Mouse (Mus musculus): ENCODE data around the gene Ulk4. TPM values are rescaled to one million over a fixed set of nuclear protein-coding genes. Genes with fewer than 3 reads are reported as not detected.
"Not testable (repeated sequence)": the region's sequence is repeated elsewhere in the genome, so short reads cannot be mapped to it uniquely, and the experiment has no call there.

Gene Ulk4
- polyA plus RNA-seq, 1 experiment from 2014 or later = 65.5 TPM

DNA sequence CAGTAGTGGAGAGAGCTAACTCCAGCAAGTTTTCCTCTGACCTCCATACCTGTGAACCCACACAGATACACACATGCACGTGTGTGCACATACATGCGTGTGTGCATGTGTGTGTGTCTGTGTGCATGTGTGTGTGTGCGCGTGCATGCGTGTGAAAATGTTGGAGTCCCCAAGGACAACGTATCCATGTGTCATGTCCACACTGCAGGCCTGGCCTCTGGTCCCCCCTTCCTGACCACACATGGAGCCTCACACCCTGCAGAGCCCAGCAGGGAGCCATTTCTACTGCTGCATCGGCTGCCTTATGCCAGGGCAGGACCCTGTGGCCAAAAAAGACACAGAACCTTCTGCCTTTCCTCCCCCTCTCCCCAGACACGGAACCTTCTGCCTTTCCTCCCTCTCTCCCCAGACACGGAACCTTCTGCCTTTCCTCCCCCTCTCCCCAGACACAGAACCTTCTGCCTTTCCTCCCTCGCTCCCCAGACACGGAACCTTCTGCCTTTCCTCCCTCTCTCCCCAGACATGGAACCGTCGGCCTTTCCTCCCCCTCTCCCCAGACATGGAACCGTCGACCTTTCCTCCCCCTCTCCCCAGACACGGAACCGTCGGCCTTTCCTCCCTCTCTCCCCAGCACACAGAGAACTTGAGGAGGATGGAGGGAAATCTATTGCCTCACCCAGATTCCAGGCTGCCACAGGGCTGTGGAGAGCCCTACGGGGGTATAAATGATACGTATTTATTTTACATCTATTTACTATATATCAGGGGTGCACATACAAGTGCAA lies 60.3 kb downstream of the Ulk4 start:
- no peak for ATAC-seq (ENCODE audit: low read depth)
- Histone ChIP-seq H3K27me3 (ENCODE audit: control insufficient read depth, insufficient read depth, low read length) (no peaks in the 10 kb centered on the region), H3K36me3 (ENCODE audit: control insufficient read depth, insufficient read depth, low read length) (no peaks in the 10 kb centered on the region), H3K4me3 (ENCODE audit: low read depth, low read length) (no peak overlapping the region), H3K4me2 (ENCODE audit: low read depth, low read length) (no peak overlapping the region), H3K4me1 (ENCODE audit: control insufficient read depth, insufficient read depth, low read length) (no peaks in the 10 kb centered on the region), H3K9ac (replicated peaks; ENCODE audit: low read depth, low read length) (no peak overlapping the region), H3K9me3 (ENCODE audit: control insufficient read depth, low read length) (no peaks in the 10 kb centered on the region), H3K27ac (ENCODE audit: low read depth, low read length) (no peak overlapping the region)
- 81% methylated on average over 20 of the region's 20 CpGs for WGBS

- no peak overlapping the region for H3K4me3 ChIP-seq (ENCODE audit: low read depth, low read length)
- H3K27ac ChIP-seq (ENCODE audit: low read depth, low read length) = no peak overlapping the region
- no peak overlapping the region for H3K4me2 ChIP-seq (ENCODE audit: low read depth, low read length)
These were observed 61.5 kb downstream of the Ulk4 start for GRCm38 (mm10) chr9:121215349-121216000.

DNA sequence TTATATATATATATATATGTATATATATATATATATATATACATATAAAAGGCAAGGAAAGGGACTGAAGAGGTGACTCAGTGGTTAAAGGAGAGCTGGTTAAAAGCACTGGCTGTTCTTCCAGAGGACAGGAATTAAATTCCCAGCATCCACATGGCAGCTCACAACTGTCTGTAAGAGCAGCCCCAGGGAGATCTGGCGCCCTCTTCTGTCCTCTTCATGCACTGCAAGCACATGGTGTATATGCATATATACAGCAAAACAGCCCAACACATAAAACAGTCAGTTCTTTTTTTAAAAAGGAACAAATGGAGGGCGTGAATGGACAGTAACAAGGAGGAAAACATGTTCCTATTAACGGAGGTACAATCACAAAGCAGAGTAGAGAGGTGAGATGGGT lies 64.7 kb downstream of the Ulk4 start:
- ATAC-seq (ENCODE audit: low read depth) = no peak
- Histone ChIP-seq H3K9me3 (ENCODE audit: control insufficient read depth, low read length) (no peaks in the 10 kb centered on the region), H3K36me3 (ENCODE audit: control insufficient read depth, insufficient read depth, low read length) (no peaks in the 10 kb centered on the region), H3K27ac (ENCODE audit: low read depth, low read length) (no peak overlapping the region), H3K4me2 (ENCODE audit: low read depth, low read length) (no peak overlapping the region), H3K4me1 (ENCODE audit: control insufficient read depth, insufficient read depth, low read length) (no peaks in the 10 kb centered on the region), H3K27me3 (ENCODE audit: control insufficient read depth, insufficient read depth, low read length) (no peaks in the 10 kb centered on the region), H3K9ac (replicated peaks; ENCODE audit: low read depth, low read length) (no peak overlapping the region), H3K4me3 (ENCODE audit: low read depth, low read length) (no peak overlapping the region)
- 67% methylated on average over 3 of the region's 3 CpGs for WGBS

More at GRCm38 (mm10) chr9:121215349-121216000, 61.5 kb downstream of the Ulk4 start:
- ATAC-seq (ENCODE audit: low read depth) = peak; percentile 63; the same call in 1 of the 2 replicates
- Histone ChIP-seq H3K9me3 (ENCODE audit: control insufficient read depth, low read length) (no peaks in the 10 kb centered on the region), H3K4me1 (ENCODE audit: control insufficient read depth, insufficient read depth, low read length) (no peaks in the 10 kb centered on the region), H3K27me3 (ENCODE audit: control insufficient read depth, insufficient read depth, low read length) (no peaks in the 10 kb centered on the region), H3K36me3 (ENCODE audit: control insufficient read depth, insufficient read depth, low read length) (no peaks in the 10 kb centered on the region), H3K9ac (replicated peaks; ENCODE audit: low read depth, low read length) (no peak overlapping the region)
- WGBS = 27% methylated on average over 3 of the region's 3 CpGs

- H3K27me3 ChIP-seq (ENCODE audit: control insufficient read depth, insufficient read depth, low read length) = no peaks in the 10 kb centered on the region
- no peak overlapping the region for H3K4me3 ChIP-seq (ENCODE audit: low read depth, low read length)
- 74% methylated on average over 7 of the region's 7 CpGs for WGBS
- no peaks in the 10 kb centered on the region for H3K9me3 ChIP-seq (ENCODE audit: control insufficient read depth, low read length)
- no peak overlapping the region for H3K4me2 ChIP-seq (ENCODE audit: low read depth, low read length)
- no peak overlapping the region for H3K9ac ChIP-seq (replicated peaks; ENCODE audit: low read depth, low read length)
- no peaks in the 10 kb centered on the region for H3K36me3 ChIP-seq (ENCODE audit: control insufficient read depth, insufficient read depth, low read length)
- ATAC-seq (ENCODE audit: low read depth) = no peak
- no peaks in the 10 kb centered on the region for H3K4me1 ChIP-seq (ENCODE audit: control insufficient read depth, insufficient read depth, low read length)
- H3K27ac ChIP-seq (ENCODE audit: low read depth, low read length) = no peak overlapping the region
These were observed 72.0 kb downstream of the Ulk4 start for GRCm38 (mm10) chr9:121205046-121205445.

DNA sequence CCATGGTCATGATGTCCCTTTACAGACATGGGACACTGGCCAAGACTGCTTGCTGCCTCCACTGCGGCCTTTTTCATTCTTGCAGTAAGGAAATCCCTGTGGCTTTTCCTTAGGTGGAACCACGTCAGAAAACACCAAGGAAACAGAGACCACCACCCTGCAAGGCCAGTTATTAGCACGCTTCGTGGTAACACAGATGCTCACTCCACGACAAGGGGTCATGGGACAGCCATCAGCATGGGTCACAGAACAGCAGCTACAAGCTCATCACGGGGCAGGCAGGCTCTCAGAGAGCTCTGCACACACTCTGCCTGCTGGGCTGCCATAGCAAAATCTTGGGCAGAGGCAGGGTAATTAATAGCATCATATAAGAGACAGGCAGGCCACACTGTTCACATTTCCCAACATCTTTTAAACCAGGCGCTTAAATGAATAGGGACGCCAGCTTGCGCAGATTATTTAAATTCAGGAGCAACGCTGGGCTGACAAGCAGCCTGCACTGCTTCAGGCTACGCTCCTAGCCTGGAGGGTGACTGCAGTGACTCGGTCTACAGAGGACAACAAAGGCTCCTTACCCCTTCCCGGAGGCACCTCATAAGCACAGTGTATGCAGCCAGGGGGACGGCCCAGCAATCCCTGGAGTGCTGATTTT lies 72.7 kb downstream of the Ulk4 start:
- Histone ChIP-seq H3K4me1 (ENCODE audit: control insufficient read depth, insufficient read depth, low read length) (no peaks in the 10 kb centered on the region), H3K4me3 (ENCODE audit: low read depth, low read length) (no peak overlapping the region), H3K36me3 (ENCODE audit: control insufficient read depth, insufficient read depth, low read length) (no peaks in the 10 kb centered on the region), H3K9me3 (ENCODE audit: control insufficient read depth, low read length) (no peaks in the 10 kb centered on the region), H3K27ac (ENCODE audit: low read depth, low read length) (no peak overlapping the region), H3K27me3 (ENCODE audit: control insufficient read depth, insufficient read depth, low read length) (no peaks in the 10 kb centered on the region), H3K9ac (replicated peaks; ENCODE audit: low read depth, low read length) (no peak overlapping the region), H3K4me2 (ENCODE audit: low read depth, low read length) (no peak overlapping the region)
- WGBS = 62% methylated on average over 14 of the region's 14 CpGs
- no peak for ATAC-seq (ENCODE audit: low read depth)

DNA sequence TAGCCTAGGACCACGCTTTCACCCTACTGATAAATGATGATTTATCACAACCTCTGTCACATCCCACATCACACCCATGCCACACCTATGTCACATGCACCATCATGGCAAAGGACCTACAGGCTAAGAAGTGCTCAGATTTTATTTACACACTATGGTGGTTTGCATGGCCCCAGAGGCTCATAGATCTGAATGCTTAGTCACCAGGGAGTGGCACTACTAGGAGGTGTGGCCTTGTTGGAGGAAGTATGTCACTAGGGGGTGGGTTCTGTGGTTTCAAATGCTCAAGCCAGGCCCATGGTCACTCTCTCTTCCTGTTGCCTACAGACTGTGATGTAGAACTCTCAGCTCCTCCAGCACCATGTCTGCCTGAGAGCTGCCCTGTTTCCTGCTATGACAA lies 73.3 kb downstream of the Ulk4 start:
- H3K36me3 ChIP-seq (ENCODE audit: control insufficient read depth, insufficient read depth, low read length) = no peaks in the 10 kb centered on the region
- H3K27me3 ChIP-seq (ENCODE audit: control insufficient read depth, insufficient read depth, low read length) = no peaks in the 10 kb centered on the region
- H3K4me1 ChIP-seq (ENCODE audit: control insufficient read depth, insufficient read depth, low read length) = no peaks in the 10 kb centered on the region
- no peak overlapping the region for H3K4me3 ChIP-seq (ENCODE audit: low read depth, low read length)
- WGBS = 96% methylated on average over 1 of the region's 1 CpGs
- no peak for ATAC-seq (ENCODE audit: low read depth)
- no peak overlapping the region for H3K9ac ChIP-seq (replicated peaks; ENCODE audit: low read depth, low read length)
- H3K4me2 ChIP-seq (ENCODE audit: low read depth, low read length) = no peak overlapping the region
- no peak overlapping the region for H3K27ac ChIP-seq (ENCODE audit: low read depth, low read length)
- H3K9me3 ChIP-seq (ENCODE audit: control insufficient read depth, low read length) = no peaks in the 10 kb centered on the region

GRCm38 (mm10) chr9:121199146-121199685 lies 77.8 kb downstream of the Ulk4 start:
- H3K4me2 ChIP-seq (ENCODE audit: low read depth, low read length); H3K36me3 ChIP-seq (ENCODE audit: control insufficient read depth, insufficient read depth, low read length); H3K4me3 ChIP-seq (ENCODE audit: low read depth, low read length); H3K4me1 ChIP-seq (ENCODE audit: control insufficient read depth, insufficient read depth, low read length); H3K9ac ChIP-seq (replicated peaks; ENCODE audit: low read depth, low read length); H3K27ac ChIP-seq (ENCODE audit: low read depth, low read length); H3K27me3 ChIP-seq (ENCODE audit: control insufficient read depth, insufficient read depth, low read length); H3K9me3 ChIP-seq (ENCODE audit: control insufficient read depth, low read length); ATAC-seq (ENCODE audit: low read depth): not testable (repeated sequence)
- 92% methylated on average over 5 of the region's 5 CpGs for WGBS

DNA sequence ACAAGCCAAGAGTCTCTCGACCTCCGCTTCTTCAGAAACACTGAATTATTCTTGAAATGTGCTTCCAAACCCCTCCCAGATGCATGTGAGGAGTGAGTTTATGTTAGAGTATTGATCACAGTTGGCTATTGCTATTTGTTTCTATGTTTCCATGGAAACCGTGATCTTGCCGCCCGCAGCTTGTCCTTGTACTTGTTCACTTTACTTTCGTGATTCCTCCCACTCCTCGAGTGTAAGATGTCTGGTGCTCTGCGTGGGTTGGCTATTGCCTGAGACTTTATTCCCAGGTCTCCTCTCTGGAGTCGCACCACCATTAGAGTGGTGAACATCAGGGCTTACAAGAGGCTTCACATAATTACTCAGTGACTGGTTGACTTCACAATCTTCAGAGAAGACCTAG lies 80.5 kb downstream of the Ulk4 start:
- Histone ChIP-seq H3K4me1 (ENCODE audit: control insufficient read depth, insufficient read depth, low read length) (no peaks in the 10 kb centered on the region), H3K9me3 (ENCODE audit: control insufficient read depth, low read length) (peaks cover 4% of the 10 kb centered on the region; the same call in 1 of the 2 replicates), H3K36me3 (ENCODE audit: control insufficient read depth, insufficient read depth, low read length) (no peaks in the 10 kb centered on the region), H3K27me3 (ENCODE audit: control insufficient read depth, insufficient read depth, low read length) (no peaks in the 10 kb centered on the region), H3K27ac (ENCODE audit: low read depth, low read length) (no peak overlapping the region), H3K4me2 (ENCODE audit: low read depth, low read length) (no peak overlapping the region), H3K4me3 (ENCODE audit: low read depth, low read length) (no peak overlapping the region), H3K9ac (replicated peaks; ENCODE audit: low read depth, low read length) (no peak overlapping the region)
- ATAC-seq (ENCODE audit: low read depth) = no peak
- WGBS = 92% methylated on average over 9 of the region's 9 CpGs

DNA sequence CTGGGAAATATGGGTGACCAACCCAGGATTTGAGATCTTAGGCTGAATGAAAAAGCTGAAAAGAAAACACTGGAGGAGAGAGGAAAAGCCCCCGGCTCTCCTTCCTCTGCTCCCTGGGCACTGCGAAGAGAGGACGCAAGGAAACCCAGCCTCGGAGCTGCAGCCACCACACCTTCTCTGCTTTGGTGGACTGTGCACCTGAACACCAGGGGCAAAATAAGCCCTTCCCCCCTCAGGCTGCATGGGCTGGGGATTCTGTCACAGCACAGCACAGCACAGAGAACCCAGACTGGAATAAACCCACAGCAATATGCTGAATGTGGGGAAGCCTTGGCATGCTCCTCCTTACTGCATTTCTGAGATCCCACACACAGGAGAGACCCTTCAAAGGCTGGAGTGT lies 81.9 kb downstream of the Ulk4 start:
- no peaks in the 10 kb centered on the region for H3K4me1 ChIP-seq (ENCODE audit: control insufficient read depth, insufficient read depth, low read length)
- WGBS = 98% methylated on average over 4 of the region's 4 CpGs
- H3K9me3 ChIP-seq (ENCODE audit: control insufficient read depth, low read length) = peaks cover 4% of the 10 kb centered on the region; the same call in 1 of the 2 replicates
- no peak for ATAC-seq (ENCODE audit: low read depth)
- H3K4me3 ChIP-seq (ENCODE audit: low read depth, low read length) = no peak overlapping the region
- H3K27me3 ChIP-seq (ENCODE audit: control insufficient read depth, insufficient read depth, low read length) = no peaks in the 10 kb centered on the region
- no peaks in the 10 kb centered on the region for H3K36me3 ChIP-seq (ENCODE audit: control insufficient read depth, insufficient read depth, low read length)
- no peak overlapping the region for H3K9ac ChIP-seq (replicated peaks; ENCODE audit: low read depth, low read length)
- no peak overlapping the region for H3K4me2 ChIP-seq (ENCODE audit: low read depth, low read length)
- H3K27ac ChIP-seq (ENCODE audit: low read depth, low read length) = no peak overlapping the region

Measured in neural tube, embryonic 14.5 days (tissue).